Mouse (Mus musculus): ENCODE data around the gene Cyb561d2. TPM values are rescaled to one million over a fixed set of nuclear protein-coding genes. Genes with fewer than 3 reads are reported as not detected.

Gene Cyb561d2
- polyA plus RNA-seq, 1 experiment from 2014 or later: 14.7 TPM

DNA sequence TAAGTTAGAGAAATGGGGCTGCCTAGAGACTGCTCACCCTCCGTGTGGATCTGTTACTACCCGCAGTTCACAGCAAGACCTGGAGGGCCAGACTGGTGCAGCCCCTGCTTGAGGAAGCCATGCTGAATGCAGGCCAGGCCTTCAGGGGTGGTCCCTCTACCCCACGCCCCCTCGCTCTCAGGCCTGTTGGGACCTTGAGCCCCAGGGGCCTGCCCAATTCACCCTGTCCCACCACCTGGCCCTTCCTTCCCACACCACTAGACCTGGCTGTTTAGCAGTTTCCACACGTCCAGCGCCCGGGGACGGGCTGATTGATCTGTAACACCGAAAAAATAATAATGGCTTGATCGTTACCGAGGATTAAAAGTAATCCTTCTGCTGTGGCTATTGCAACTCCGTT, 47.8 kb downstream of the Cyb561d2 start:
- no peaks in the 10 kb centered on the region for H3K36me3 ChIP-seq
- no peak overlapping the region for H3K27ac ChIP-seq
- ATAC-seq (replicated peaks; ENCODE audit: insufficient number of reproducible peaks, insufficient read depth, low FRiP score, low read depth): no peak
- H3K4me3 ChIP-seq: no peak overlapping the region
- H3K4me1 ChIP-seq (replicated peaks): no peaks in the 10 kb centered on the region
- H3K27me3 ChIP-seq: no peaks in the 10 kb centered on the region
- WGBS: 88% methylated on average over 12 of the region's 12 CpGs
- no peaks in the 10 kb centered on the region for H3K9me3 ChIP-seq (replicated peaks)
- H3K4me2 ChIP-seq: no peak overlapping the region
- no peak overlapping the region for H3K9ac ChIP-seq

DNA sequence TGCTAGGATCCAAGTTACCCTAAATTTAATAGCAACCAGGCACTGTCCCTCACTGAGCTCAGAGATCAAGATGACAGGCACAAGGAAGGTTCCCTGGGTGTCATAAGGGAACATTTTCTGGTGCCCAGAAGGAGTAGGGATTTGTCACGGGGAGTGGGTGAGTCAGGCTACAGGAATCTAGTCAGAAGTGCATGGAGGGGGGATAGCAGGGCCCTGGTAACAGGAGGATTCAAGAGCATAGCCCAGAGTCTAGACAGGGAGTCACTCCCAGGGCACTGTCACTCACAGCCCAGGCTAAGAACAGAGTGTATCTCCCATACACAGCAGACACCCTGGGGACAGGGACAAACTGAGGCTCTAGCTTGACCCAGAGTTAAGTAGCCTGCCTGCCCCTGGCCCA, 48.5 kb downstream of the Cyb561d2 start:
- no peaks in the 10 kb centered on the region for H3K27me3 ChIP-seq
- no peak overlapping the region for H3K4me2 ChIP-seq
- no peak overlapping the region for H3K4me3 ChIP-seq
- 6% methylated on average over 1 of the region's 1 CpGs for WGBS
- H3K4me1 ChIP-seq (replicated peaks): no peaks in the 10 kb centered on the region
- H3K9ac ChIP-seq: no peak overlapping the region
- H3K9me3 ChIP-seq (replicated peaks): no peaks in the 10 kb centered on the region
- no peaks in the 10 kb centered on the region for H3K36me3 ChIP-seq
- ATAC-seq (replicated peaks; ENCODE audit: insufficient number of reproducible peaks, insufficient read depth, low FRiP score, low read depth): no peak
- no peak overlapping the region for H3K27ac ChIP-seq

DNA sequence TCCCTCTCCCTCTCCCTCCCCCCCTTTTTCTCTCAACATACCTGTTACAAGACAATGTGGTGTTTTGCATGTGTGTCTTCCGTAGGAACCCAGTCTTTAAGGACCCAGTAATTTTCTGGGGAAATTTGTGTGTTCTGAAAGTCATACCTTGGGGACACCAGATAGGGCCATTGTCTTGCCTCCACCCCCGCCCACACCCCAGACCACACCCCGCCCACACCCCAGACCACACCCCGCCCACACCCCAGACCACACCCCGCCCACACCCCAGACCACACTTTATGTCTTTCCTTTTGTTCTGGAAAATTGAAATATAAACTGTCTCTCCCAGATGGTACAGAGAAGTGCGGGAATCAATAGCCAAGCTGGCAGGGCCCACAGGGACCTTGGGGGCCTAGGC, 51.4 kb downstream of the Cyb561d2 start:
- Histone ChIP-seq H3K36me3 (no peaks in the 10 kb centered on the region), H3K9ac (no peak overlapping the region), H3K27ac (no peak overlapping the region), H3K9me3 (replicated peaks) (no peaks in the 10 kb centered on the region), H3K4me1 (replicated peaks) (no peaks in the 10 kb centered on the region), H3K4me2 (no peak overlapping the region), H3K4me3 (no peak overlapping the region), H3K27me3 (no peaks in the 10 kb centered on the region)
- no peak for ATAC-seq (replicated peaks; ENCODE audit: insufficient number of reproducible peaks, insufficient read depth, low FRiP score, low read depth)
- 59% methylated on average over 6 of the region's 6 CpGs for WGBS

GRCm38 (mm10) chr9:107490146-107490545, 51.8 kb downstream of the Cyb561d2 start:
- Histone ChIP-seq H3K27me3 (0 out of 2 replicates have a peak, but pooled peaks cover 3% of the 10 kb centered on the region), H3K4me2 (no peak overlapping the region), H3K36me3 (no peaks in the 10 kb centered on the region), H3K9ac (no peak overlapping the region), H3K9me3 (replicated peaks) (no peaks in the 10 kb centered on the region), H3K4me1 (replicated peaks) (no peaks in the 10 kb centered on the region), H3K27ac (no peak overlapping the region), H3K4me3 (no peak overlapping the region)
- ATAC-seq (replicated peaks; ENCODE audit: insufficient number of reproducible peaks, insufficient read depth, low FRiP score, low read depth): no peak
- WGBS: 64% methylated on average over 8 of the region's 8 CpGs

Other genes starting within 250 kb of the Cyb561d2 start
- gene Cish, start 246.2 kb downstream of the Cyb561d2 start, polyA plus RNA-seq (2015; fragmentation: Nextera tagmentation; extraction: Ambion mirVana): 31.1 and 36.3 TPM in 2 replicates
- gene Hemk1, start 203.8 kb downstream of the Cyb561d2 start, polyA plus RNA-seq (2015; fragmentation: Nextera tagmentation; extraction: Ambion mirVana): 11.2 and 11.8 TPM in 2 replicates
- gene 6430571L13Rik, start 201.6 kb downstream of the Cyb561d2 start, polyA plus RNA-seq (2015; fragmentation: Nextera tagmentation; extraction: Ambion mirVana): 0.90 and 1.1 TPM in 2 replicates
- gene Cacna2d2, start 142.6 kb downstream of the Cyb561d2 start, polyA plus RNA-seq (2015; fragmentation: Nextera tagmentation; extraction: Ambion mirVana): 2.6 and 3.6 TPM in 2 replicates
- 31.5 and 35.5 TPM in 2 replicates for gene Tmem115, start 8.2 kb downstream of the Cyb561d2 start, polyA plus RNA-seq (2015; fragmentation: Nextera tagmentation; extraction: Ambion mirVana)
- 26.4 and 30.5 TPM in 2 replicates for gene Nprl2, start within 50 bp of the Cyb561d2 start, polyA plus RNA-seq (2015; fragmentation: Nextera tagmentation; extraction: Ambion mirVana)
- 0.40 and 1.7 TPM in 2 replicates for gene Zmynd10, start 5.1 kb upstream of the Cyb561d2 start, polyA plus RNA-seq (2015; fragmentation: Nextera tagmentation; extraction: Ambion mirVana)
- 45.3 and 54.8 TPM in 2 replicates for gene Rassf1, start 9.4 kb upstream of the Cyb561d2 start, polyA plus RNA-seq (2015; fragmentation: Nextera tagmentation; extraction: Ambion mirVana)
- 41.4 and 43.0 TPM in 2 replicates for gene Tusc2, start 21.1 kb upstream of the Cyb561d2 start, polyA plus RNA-seq (2015; fragmentation: Nextera tagmentation; extraction: Ambion mirVana)
- gene Hyal2, start 25.8 kb upstream of the Cyb561d2 start, polyA plus RNA-seq (2015; fragmentation: Nextera tagmentation; extraction: Ambion mirVana): 72.2 and 89.3 TPM in 2 replicates
- 8.3 and 9.1 TPM in 2 replicates for gene Hyal1, start 34.7 kb upstream of the Cyb561d2 start, polyA plus RNA-seq (2015; fragmentation: Nextera tagmentation; extraction: Ambion mirVana)
- gene Naa80, start 36.7 kb upstream of the Cyb561d2 start, polyA plus RNA-seq (2015; fragmentation: Nextera tagmentation; extraction: Ambion mirVana): 13.4 and 17.2 TPM in 2 replicates
- gene Hyal3, start 38.6 kb upstream of the Cyb561d2 start, polyA plus RNA-seq (2015; fragmentation: Nextera tagmentation; extraction: Ambion mirVana): 0.68 and 0.82 TPM in 2 replicates
- 31.7 and 45.7 TPM in 2 replicates for gene Ifrd2, start 45.4 kb upstream of the Cyb561d2 start, polyA plus RNA-seq (2015; fragmentation: Nextera tagmentation; extraction: Ambion mirVana)
- 9.7 and 10.7 TPM in 2 replicates for gene Sema3b, start 67.0 kb upstream of the Cyb561d2 start, polyA plus RNA-seq (2015; fragmentation: Nextera tagmentation; extraction: Ambion mirVana)
- gene Gnai2, start 93.2 kb upstream of the Cyb561d2 start, polyA plus RNA-seq (2015; fragmentation: Nextera tagmentation; extraction: Ambion mirVana): 367 and 431 TPM in 2 replicates
- 2.5 and 3.6 TPM in 2 replicates for gene Slc38a3, start 127.3 kb upstream of the Cyb561d2 start, polyA plus RNA-seq (2015; fragmentation: Nextera tagmentation; extraction: Ambion mirVana)
- 0.53 and 0.98 TPM in 2 replicates for gene Gnat1, start 137.5 kb upstream of the Cyb561d2 start, polyA plus RNA-seq (2015; fragmentation: Nextera tagmentation; extraction: Ambion mirVana)
- 4.1 and 7.1 TPM in 2 replicates for gene Sema3f, start 168.3 kb upstream of the Cyb561d2 start, polyA plus RNA-seq (2015; fragmentation: Nextera tagmentation; extraction: Ambion mirVana)
- gene Rbm5, start 228.8 kb upstream of the Cyb561d2 start, polyA plus RNA-seq (2015; fragmentation: Nextera tagmentation; extraction: Ambion mirVana): 123 and 147 TPM in 2 replicates

All from heart, embryonic 15.5 days (tissue).